Mouse (Mus musculus) ES-Bruce4 (cell line): ENCODE results near the gene Gm13289.
"Not testable (repeated sequence)": the region's sequence is repeated elsewhere in the genome, so short reads cannot be mapped to it uniquely, and the experiment has no call there.

Source experiments
- CTCF ChIP-seq: IDR thresholded peaks from one replicate; pipeline ENCODE4 v1.8.1; 2011; ENCODE audit warnings: low read depth, low read length
- POLR2A ChIP-seq: IDR thresholded peaks from one replicate; pipeline ENCODE4 v1.8.1; 2011; ENCODE audit warnings: low read length; ENCODE audit not compliant: insufficient read depth

DNA sequence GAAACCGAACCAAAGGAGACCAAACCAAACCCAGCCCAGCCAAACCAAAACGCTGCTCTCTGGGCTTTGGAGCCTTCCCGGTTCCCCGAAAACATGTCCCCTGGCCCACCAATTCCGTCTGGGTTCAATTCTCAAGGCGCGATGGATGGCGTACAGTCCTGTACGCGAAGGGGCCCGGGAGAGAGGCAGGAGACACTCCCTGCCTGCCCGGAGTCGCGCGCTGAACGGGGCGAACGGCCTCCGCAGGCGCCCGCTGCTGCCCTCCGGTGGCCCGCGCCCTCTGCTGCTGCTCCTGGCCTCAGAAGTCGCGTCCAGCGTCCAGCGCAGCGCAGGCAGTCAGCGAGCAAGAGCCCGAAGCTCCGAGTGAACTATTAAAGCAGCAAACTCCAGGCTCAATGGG is 3.2 kb upstream of the Gm13289 start, which contains the start of gene Gm13290:
- not testable (repeated sequence) for TF ChIP-seq CTCF, POLR2A
